Mouse (Mus musculus) large intestine, adult 2 months (tissue): ENCODE results near the gene Oosp3. TPM values are rescaled to one million over a fixed set of nuclear protein-coding genes. Genes with fewer than 3 reads are reported as not detected.

Source experiments
- polyA plus RNA-seq: library from polyadenylated mRNA; depleted of rRNA; stranded (reverse); fragments of >200 nt; gene quantifications from 2 replicates; pipeline ENCODE4 v1.2.3, GENCODE M21; 2012; rRNA removed

The Oosp3 gene
- polyA plus RNA-seq, 1 experiment = not detected

Other genes with a start within 250 kb of the Oosp3 start
- gene Ms4a6c, start 227.7 kb upstream of the Oosp3 start, polyA plus RNA-seq = 4.7 and 8.6 TPM in 2 replicates
- 3.3 and 3.7 TPM in 2 replicates for gene Gm8369, start 211.1 kb upstream of the Oosp3 start, polyA plus RNA-seq
- gene Ms4a6b, start 180.5 kb upstream of the Oosp3 start, polyA plus RNA-seq = 5.6 and 8.3 TPM in 2 replicates
- gene Ms4a4d, start 160.3 kb upstream of the Oosp3 start, polyA plus RNA-seq = 8.2 and 13.2 TPM in 2 replicates
- gene Ms4a6d, start 92.2 kb upstream of the Oosp3 start, polyA plus RNA-seq = 3.8 and 5.7 TPM in 2 replicates
- 0.12 TPM in 1 of 2 replicates, not detected in the other for gene Ms4a2, start 73.3 kb upstream of the Oosp3 start, polyA plus RNA-seq
- gene Ms4a3, start 56.2 kb upstream of the Oosp3 start, polyA plus RNA-seq = not detected in 2 replicates
- gene Oosp2, start 36.5 kb upstream of the Oosp3 start, polyA plus RNA-seq = not detected in 2 replicates
- gene Oosp1, start 5.9 kb upstream of the Oosp3 start, polyA plus RNA-seq = 0.43 TPM in 1 of 2 replicates, not detected in the other
- 0.10 and 0.51 TPM in 2 replicates for gene Gif, start 50.5 kb downstream of the Oosp3 start, polyA plus RNA-seq
- 14.7 and 15.7 TPM in 2 replicates for gene Mrpl16, start 73.3 kb downstream of the Oosp3 start, polyA plus RNA-seq
- 24.8 and 30.6 TPM in 2 replicates for gene Stx3, start 122.3 kb downstream of the Oosp3 start, polyA plus RNA-seq
- gene Olfr1417, start 142.2 kb downstream of the Oosp3 start, polyA plus RNA-seq = not detected in 2 replicates
- gene Olfr1418, start 164.0 kb downstream of the Oosp3 start, polyA plus RNA-seq = not detected in 2 replicates
- gene Olfr1419, start 178.1 kb downstream of the Oosp3 start, polyA plus RNA-seq = not detected in 2 replicates
- gene Olfr1420, start 189.5 kb downstream of the Oosp3 start, polyA plus RNA-seq = not detected in 2 replicates
- gene Patl1, start 215.3 kb downstream of the Oosp3 start, polyA plus RNA-seq = 10.4 and 16.4 TPM in 2 replicates